Mouse (Mus musculus) adrenal gland, postnatal 4 days (tissue): ENCODE results near the gene Erich4. TPM values are rescaled to one million over a fixed set of nuclear protein-coding genes. Genes with fewer than 3 reads are reported as not detected.
A peak's percentile ranks its signal among the peaks of the same experiment; 100 is the strongest.

ENCODE experiments used
- DNase-seq, 2 experiments: peaks; one replicate each; pipeline ENCODE4 v3.0.0; 2021 to 2022; ENCODE audit warnings: low spot score in 2 of 2, mixed read lengths in 2 of 2
- total RNA-seq, 2 experiments: library from RNA; stranded (reverse); gene quantifications; 2 replicates each; pipeline ENCODE4 v1.2.3; 2021

Gene Erich4
- total RNA-seq, 2 experiments from 2014 or later = 2.5 TPM; not detected in 1

GRCm38 (mm10) chr7:25624851-25625250 is 9.2 kb upstream of the Erich4 start:
- no peak for DNase-seq

GRCm38 (mm10) chr7:25623857-25624370 is 8.2 kb upstream of the Erich4 start:
- no peak for DNase-seq

GRCm38 (mm10) chr7:25620751-25621150 is 5.1 kb upstream of the Erich4 start:
- DNase-seq = no peak

GRCm38 (mm10) chr7:25620101-25620500 is 4.4 kb upstream of the Erich4 start:
- DNase-seq = peak in 1 of 2 experiments; percentile 1

- no peak for DNase-seq
Observed at GRCm38 (mm10) chr7:25619722-25619991, 4.0 kb upstream of the Erich4 start.

GRCm38 (mm10) chr7:25618865-25619721 is 3.4 kb upstream of the Erich4 start, which contains the start of gene Dmac2:
Gene Dmac2, plus strand, starts transcription at chr7:25619414.
- DNase-seq = peak; percentile 76 to 86

GRCm38 (mm10) chr7:25617376-25618160 is 1.9 kb upstream of the Erich4 start:
- no peak for DNase-seq

DNA sequence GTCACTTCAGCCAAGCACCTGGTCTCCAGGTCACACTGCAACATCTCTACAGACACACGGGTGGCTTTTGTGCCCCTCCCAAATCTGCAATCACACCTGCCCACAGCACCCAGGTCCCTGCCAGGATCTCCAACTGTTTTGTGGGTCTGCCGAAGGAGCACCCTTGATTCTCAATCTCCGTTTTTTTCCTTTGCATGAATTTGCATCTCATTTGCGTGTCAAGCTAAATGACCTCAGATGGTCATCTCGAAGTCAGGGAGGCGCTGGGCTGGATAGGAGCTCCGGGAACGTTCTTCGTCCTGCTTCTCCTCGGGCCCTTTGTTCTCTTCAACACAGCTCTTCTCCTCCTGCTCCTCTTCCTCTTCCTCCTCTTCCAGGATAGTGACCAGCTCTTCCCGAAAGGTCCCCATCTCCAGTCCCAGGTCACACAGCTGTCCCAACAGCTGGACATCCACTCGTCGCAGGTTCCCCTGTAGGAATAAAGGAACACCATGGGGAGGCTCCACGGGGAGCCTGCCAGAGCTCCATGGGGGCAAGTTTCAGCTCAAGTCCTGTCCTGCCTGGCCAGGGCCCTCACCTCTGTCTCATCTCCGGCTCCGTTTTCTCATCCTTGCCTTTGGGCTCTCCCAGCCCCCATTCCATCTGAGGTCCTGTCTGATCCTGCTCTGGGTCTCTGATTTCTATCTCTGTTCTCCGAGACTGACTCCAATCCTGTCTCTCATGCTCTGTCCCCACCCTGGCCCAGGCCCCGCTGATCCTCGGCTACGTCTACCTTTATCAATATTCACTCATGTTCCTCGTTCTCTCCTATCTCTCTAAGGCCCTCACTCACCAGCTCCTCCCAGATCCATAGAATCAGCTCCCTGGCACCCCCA is 624 bp downstream of the Erich4 start:
- DNase-seq = no peak

GRCm38 (mm10) chr7:25614086-25614485 is 1.6 kb downstream of the Erich4 start:
- no peak for DNase-seq

DNA sequence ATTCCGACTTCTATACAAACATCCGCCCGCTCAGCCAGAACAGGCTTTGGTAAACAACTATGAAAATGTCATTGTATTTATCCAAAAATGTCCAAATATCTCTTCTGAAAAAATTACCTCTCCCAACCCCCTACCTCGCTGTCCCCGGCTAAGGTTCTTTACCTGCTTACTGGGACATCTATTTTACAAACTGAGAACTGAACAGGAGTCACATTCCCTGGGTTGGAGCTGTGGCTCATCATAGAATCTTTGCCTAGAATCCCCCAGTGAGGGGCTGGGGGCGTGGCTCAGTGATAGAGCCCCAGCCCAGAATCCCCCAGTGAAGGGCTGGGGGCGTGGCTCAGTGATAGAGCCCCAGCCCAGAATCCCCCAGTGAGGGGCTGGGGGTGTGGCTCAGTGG is 4.2 kb downstream of the Erich4 start:
- DNase-seq = no peak

GRCm38 (mm10) chr7:25610056-25610455 is 5.6 kb downstream of the Erich4 start:
- no peak for DNase-seq

GRCm38 (mm10) chr7:25607196-25607595 is 8.5 kb downstream of the Erich4 start:
- DNase-seq = no peak

- DNase-seq = no peak
Observed at GRCm38 (mm10) chr7:25606625-25607063, 9.0 kb downstream of the Erich4 start.

DNA sequence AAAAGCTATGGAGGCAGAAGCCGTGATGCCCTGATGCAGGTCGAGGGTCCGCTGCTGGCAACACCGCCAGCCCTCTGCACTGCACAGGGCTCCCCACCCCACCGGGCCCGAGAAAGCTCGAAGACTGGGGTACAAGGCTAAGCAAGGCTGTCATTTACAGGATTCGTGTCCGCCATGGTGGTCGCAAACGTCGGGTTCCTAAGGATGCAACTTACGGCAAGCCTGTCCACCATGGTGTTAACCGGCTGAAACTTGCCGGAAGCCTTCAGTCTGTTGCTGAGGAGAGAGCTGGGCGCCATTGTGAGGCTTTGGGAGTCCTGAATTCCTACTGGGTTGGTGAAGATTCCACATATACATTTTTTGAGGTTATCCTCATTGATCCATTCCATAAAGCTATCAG is 14.3 kb downstream of the Erich4 start:
- DNase-seq = no peak

- DNase-seq = no peak
Observed at GRCm38 (mm10) chr7:25600666-25601065, 15.0 kb downstream of the Erich4 start.

GRCm38 (mm10) chr7:25599663-25600062 is 16.0 kb downstream of the Erich4 start:
- DNase-seq = peak; percentile 37 to 47

DNA sequence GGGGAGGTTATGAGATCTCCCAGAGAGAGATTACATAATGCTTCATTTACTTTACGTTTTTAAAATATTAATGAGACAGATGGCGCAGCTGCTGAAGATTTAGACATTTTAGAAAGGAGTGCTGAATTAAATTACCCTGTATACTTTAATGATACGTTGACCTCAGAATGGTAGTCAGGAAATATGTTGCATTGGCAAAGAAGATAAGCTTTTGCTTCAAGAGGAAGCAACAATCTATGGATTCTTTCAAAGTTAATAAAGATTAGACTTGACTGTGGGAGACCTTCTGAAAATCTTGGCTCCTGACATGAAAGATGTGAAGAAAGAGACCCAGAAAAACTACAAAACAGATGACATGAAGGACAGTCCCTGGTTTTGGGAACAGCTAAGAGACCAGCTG is 21.8 kb downstream of the Erich4 start:
- DNase-seq = no peak

- DNase-seq = no peak
Observed at GRCm38 (mm10) chr7:25591226-25591625, 24.5 kb downstream of the Erich4 start.

DNA sequence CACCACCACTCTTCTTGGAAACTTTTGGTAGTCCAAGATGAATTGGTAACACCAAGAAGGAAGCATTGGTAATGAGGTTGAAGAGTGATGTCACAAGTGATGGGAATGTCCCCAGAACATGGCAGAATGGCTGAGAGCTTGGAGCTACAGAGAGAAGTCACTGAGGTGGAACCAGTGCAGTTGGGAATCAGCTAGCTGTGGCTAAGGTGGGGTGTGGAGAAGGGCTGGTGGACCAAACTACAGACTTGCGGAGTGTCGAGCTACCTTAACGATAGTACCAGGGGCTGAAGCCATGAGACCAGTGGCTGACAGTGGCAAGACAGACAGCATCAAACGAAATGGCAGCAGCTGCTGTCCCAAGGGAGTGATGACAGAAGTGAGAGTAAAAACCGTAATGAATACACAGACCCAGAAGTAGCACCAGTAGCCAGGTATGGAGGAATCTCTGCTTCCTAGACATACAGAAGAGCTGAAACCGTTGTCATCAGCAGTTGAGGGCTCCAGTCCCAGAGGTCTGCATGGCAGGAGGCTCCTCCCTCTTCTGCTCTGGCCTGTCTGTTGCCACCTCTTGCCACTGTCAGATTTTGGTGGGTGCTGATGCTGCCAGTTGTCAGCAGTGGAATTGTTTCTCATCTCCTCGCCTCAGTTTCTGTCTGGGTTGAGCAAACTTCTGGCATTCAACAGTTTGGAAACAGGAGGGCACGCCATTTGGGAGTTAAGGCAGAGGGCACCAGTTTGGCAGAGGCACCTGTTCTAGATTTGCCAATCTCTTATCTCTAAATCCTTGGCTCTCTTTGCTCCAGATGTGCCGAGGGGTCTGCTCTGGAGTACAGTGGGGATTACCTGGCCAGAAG is 30.1 kb downstream of the Erich4 start:
- DNase-seq = no peak

- no peak for DNase-seq
Observed at GRCm38 (mm10) chr7:25584651-25585050, 31.0 kb downstream of the Erich4 start.
